Mouse (Mus musculus) kidney, adult 2 months (tissue): ENCODE measurements at regions not wholly inside any gene's neighbourhood (a gene's known extent, or its start where the extent isn't known, plus 50 kb on each side); places are given as distances from the start of the nearest gene placed in this dataset.

ENCODE experiments used
- CTCF ChIP-seq: fragments of 200-500 bp; conservative IDR thresholded peaks from 2 replicates; pipeline ENCODE4 v1.5.1; 2011; ENCODE audit warnings: low read depth, mild to moderate bottlenecking, control low read depth, low read length, moderate library complexity, mixed read lengths; ENCODE audit not compliant: insufficient read depth, insufficient read length
- POLR2A ChIP-seq: fragments of 200-500 bp; IDR thresholded peaks from one replicate; pipeline ENCODE4 v1.6.1; 2011; ENCODE audit warnings: low read depth, low read length, control low read depth

- TF ChIP-seq POLR2A (no peak), CTCF (no peak)
Measured at GRCm38 (mm10) chr17:45276686-45277405, 156.7 kb downstream of the Cdc5l start.
